Mouse (Mus musculus) intestine, postnatal 0 days (tissue): ENCODE results near the gene Wdr5. TPM values are rescaled to one million over a fixed set of nuclear protein-coding genes. Genes with fewer than 3 reads are reported as not detected.

Experiments used
- ATAC-seq: fragments of 200-750 bp; cut with Nextera tagmentation; 2 replicates; pipeline ENCODE4 v1.8.0; 2017; ENCODE audit warnings: mild to moderate bottlenecking, moderate TSS enrichment, moderate library complexity
- H3K27ac ChIP-seq: fragments of 300-500 bp; sonication (generic); 2 replicates; pipeline ENCODE4 v1.5.1; 2014; ENCODE audit warnings: mild to moderate bottlenecking, low read depth, low read length, moderate library complexity
- H3K27me3 ChIP-seq: fragments of 300-500 bp; sonication (generic); replicated peaks from 2 replicates; pipeline ENCODE4 v1.6.1; 2014; ENCODE audit warnings: low read length, mixed read lengths; ENCODE audit not compliant: control insufficient read depth, insufficient read depth
- H3K36me3 ChIP-seq: fragments of 300-500 bp; sonication (generic); 2 replicates; pipeline ENCODE4 v1.6.1; 2014; ENCODE audit warnings: mild to moderate bottlenecking, moderate library complexity; ENCODE audit not compliant: control insufficient read depth, insufficient read depth
- H3K4me1 ChIP-seq: fragments of 300-500 bp; sonication (generic); replicated peaks from 2 replicates; pipeline ENCODE4 v1.6.1; 2014; ENCODE audit warnings: antibody characterized with exemption, low read length, mixed read lengths; ENCODE audit not compliant: control insufficient read depth, insufficient read depth
- H3K4me2 ChIP-seq: fragments of 300-500 bp; sonication (generic); replicated peaks from 2 replicates; pipeline ENCODE4 v1.6.1; 2014; ENCODE audit warnings: low read depth, mild to moderate bottlenecking, moderate library complexity
- H3K4me3 ChIP-seq: fragments of 300-500 bp; sonication (generic); 2 replicates; pipeline ENCODE4 v1.5.1; 2014; ENCODE audit warnings: low read depth, low read length
- H3K9ac ChIP-seq: fragments of 300-500 bp; sonication (generic); 2 replicates; pipeline ENCODE4 v1.6.1; 2014; ENCODE audit warnings: mild to moderate bottlenecking, low read depth, low read length
- H3K9me3 ChIP-seq: fragments of 300-500 bp; sonication (generic); 2 replicates; pipeline ENCODE4 v1.6.1; 2016; ENCODE audit warnings: mixed run types; ENCODE audit not compliant: control insufficient read depth
- CTCF ChIP-seq: sonication (generic); IDR thresholded peaks from 2 replicates; pipeline ENCODE4 v1.5.1; 2016; ENCODE audit warnings: low read depth, mild to moderate bottlenecking, control low read depth, antibody characterized with exemption, moderate library complexity
- WGBS: fragments of 180-500 bp; shearing (Covaris S2); extraction: QIAGEN DNeasy Blood & Tissue Kit; methylation state at CpG from one replicate; pipeline ENCODE4 v1.1.7; 2014; 5-methylcytosine and 5-hydroxymethylcytosine counted together
- polyA plus RNA-seq: library from polyadenylated mRNA; unstranded; fragments of >200 nt; fragmentation: Nextera tagmentation; extraction: Ambion mirVana; gene quantifications from 2 replicates; pipeline ENCODE4 v1.2.1, GENCODE M21; 2015

Gene Wdr5
- polyA plus RNA-seq, 1 experiment from 2014 or later: 15.6 TPM

GRCm38 (mm10) chr2:27570856-27571255, 55.9 kb downstream of the Wdr5 start:
- no peak for TF ChIP-seq CTCF
- no peak overlapping the region; the same call in 1 of the 2 replicates for H3K27ac ChIP-seq
- WGBS: 58% methylated on average over 5 of the region's 5 CpGs

GRCm38 (mm10) chr2:27572261-27572793, 57.4 kb downstream of the Wdr5 start:
- 26% methylated on average over 8 of the region's 8 CpGs for WGBS
- H3K27me3 ChIP-seq: no peaks in the 10 kb centered on the region
- H3K4me1 ChIP-seq: peaks cover 6% of the 10 kb centered on the region; the same call in 1 of the 2 replicates
- TF ChIP-seq CTCF: no peak
- peak; percentile 55; the same call in 1 of the 2 replicates for ATAC-seq
- H3K9me3 ChIP-seq: no peaks in the 10 kb centered on the region
- H3K27ac ChIP-seq: 0 out of 2 replicates have a peak overlapping the region, but pooled peaks have one; percentile 15
- no peaks in the 10 kb centered on the region for H3K36me3 ChIP-seq
- H3K4me2 ChIP-seq: peak overlapping the region; percentile 41
- no peak overlapping the region for H3K9ac ChIP-seq
- H3K4me3 ChIP-seq: no peak overlapping the region

More at GRCm38 (mm10) chr2:27570856-27571255, 55.9 kb downstream of the Wdr5 start:
- Histone ChIP-seq H3K27me3 (no peaks in the 10 kb centered on the region), H3K9ac (no peak overlapping the region), H3K36me3 (no peaks in the 10 kb centered on the region), H3K4me2 (no peak overlapping the region), H3K4me3 (no peak overlapping the region), H3K4me1 (peaks cover 6% of the 10 kb centered on the region; the same call in 1 of the 2 replicates), H3K9me3 (no peaks in the 10 kb centered on the region)
- no peak for ATAC-seq

- no peaks in the 10 kb centered on the region for H3K36me3 ChIP-seq
- H3K4me2 ChIP-seq: peak overlapping the region; percentile 41
- no peaks in the 10 kb centered on the region for H3K9me3 ChIP-seq
- TF ChIP-seq CTCF: no peak
- ATAC-seq: peak; percentile 74
- 0 out of 2 replicates have a peak overlapping the region, but pooled peaks have one; percentile 15 for H3K27ac ChIP-seq
- peaks cover 6% of the 10 kb centered on the region; the same call in 1 of the 2 replicates for H3K4me1 ChIP-seq
- no peak overlapping the region for H3K4me3 ChIP-seq
- WGBS: 30% methylated on average over 18 of the region's 18 CpGs
- no peaks in the 10 kb centered on the region for H3K27me3 ChIP-seq
- H3K9ac ChIP-seq: no peak overlapping the region
Measured at GRCm38 (mm10) chr2:27572928-27573627, 58.1 kb downstream of the Wdr5 start.

DNA sequence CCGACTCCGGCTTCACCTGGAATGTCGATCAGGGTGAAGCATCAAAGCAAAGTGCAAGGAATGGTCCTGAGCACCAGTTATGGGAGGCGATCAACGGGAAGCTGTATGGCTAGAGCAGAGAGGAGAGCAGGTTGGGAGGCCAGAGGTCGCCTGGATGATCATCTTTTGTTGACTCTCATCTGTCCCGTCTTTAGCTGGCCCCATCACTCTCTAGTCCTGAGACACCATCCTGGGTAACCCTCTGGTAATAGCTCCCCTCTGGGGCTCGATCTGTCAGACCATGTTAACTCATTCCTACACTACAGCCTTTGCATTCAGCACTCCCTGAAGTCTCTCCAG, 58.6 kb downstream of the Wdr5 start:
- ATAC-seq: no peak
- Histone ChIP-seq H3K4me2 (no peak overlapping the region), H3K27me3 (no peaks in the 10 kb centered on the region), H3K9ac (no peak overlapping the region), H3K27ac (no peak overlapping the region), H3K4me3 (no peak overlapping the region), H3K4me1 (peaks cover 6% of the 10 kb centered on the region; the same call in 1 of the 2 replicates), H3K36me3 (no peaks in the 10 kb centered on the region), H3K9me3 (no peaks in the 10 kb centered on the region)
- 67% methylated on average over 8 of the region's 8 CpGs for WGBS
- TF ChIP-seq CTCF: no peak

- H3K4me1 ChIP-seq: peaks cover 6% of the 10 kb centered on the region; the same call in 1 of the 2 replicates
- no peaks in the 10 kb centered on the region for H3K9me3 ChIP-seq
- H3K36me3 ChIP-seq: no peaks in the 10 kb centered on the region
- 91% methylated on average over 4 of the region's 4 CpGs for WGBS
- TF ChIP-seq CTCF: no peak
- H3K27me3 ChIP-seq: no peaks in the 10 kb centered on the region
- no peak overlapping the region for H3K4me3 ChIP-seq
- no peak overlapping the region for H3K27ac ChIP-seq
- no peak for ATAC-seq
- H3K9ac ChIP-seq: no peak overlapping the region
- H3K4me2 ChIP-seq: no peak overlapping the region
Measured at GRCm38 (mm10) chr2:27576416-27576815, 61.5 kb downstream of the Wdr5 start.

DNA sequence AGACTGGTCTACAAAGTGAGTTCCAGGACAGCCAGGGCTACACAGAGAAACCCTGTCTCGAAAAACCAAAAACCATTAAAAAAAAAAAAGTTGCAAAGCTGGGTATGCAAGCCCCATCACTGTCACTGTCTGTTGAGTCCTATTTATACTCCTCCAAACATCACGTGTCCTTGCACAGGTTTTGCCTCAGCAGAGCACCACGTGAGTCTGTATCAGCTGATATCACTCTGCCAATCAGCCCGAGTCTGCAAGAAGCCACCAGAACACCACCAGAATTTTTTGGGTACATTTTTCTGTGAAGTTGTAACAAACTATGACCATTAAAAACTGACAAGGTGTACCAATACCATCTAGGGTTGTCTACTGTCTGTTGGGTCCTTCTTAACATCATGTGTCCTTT, 63.6 kb downstream of the Wdr5 start:
- no peaks in the 10 kb centered on the region for H3K4me1 ChIP-seq
- H3K4me3 ChIP-seq: no peak overlapping the region
- no peak overlapping the region for H3K4me2 ChIP-seq
- WGBS: 86% methylated on average over 4 of the region's 4 CpGs
- ATAC-seq: no peak
- H3K9ac ChIP-seq: no peak overlapping the region
- no peaks in the 10 kb centered on the region for H3K9me3 ChIP-seq
- no peaks in the 10 kb centered on the region for H3K36me3 ChIP-seq
- H3K27me3 ChIP-seq: no peaks in the 10 kb centered on the region
- TF ChIP-seq CTCF: no peak
- no peak overlapping the region for H3K27ac ChIP-seq
